Mouse (Mus musculus) duodenum, adult 2 months (tissue): Measurements from ENCODE around the gene Vmn2r69. TPM values are rescaled to one million over a fixed set of nuclear protein-coding genes. Genes with fewer than 3 reads are reported as not detected.

ENCODE experiments used
- polyA plus RNA-seq: library from polyadenylated mRNA; depleted of rRNA; stranded (reverse); fragments of >200 nt; gene quantifications from 2 replicates; pipeline ENCODE4 v1.2.3, GENCODE M21; 2012; ENCODE audit warnings: low replicate concordance; rRNA removed

Gene Vmn2r69
- polyA plus RNA-seq, result not detected in 2 replicates

DNA sequence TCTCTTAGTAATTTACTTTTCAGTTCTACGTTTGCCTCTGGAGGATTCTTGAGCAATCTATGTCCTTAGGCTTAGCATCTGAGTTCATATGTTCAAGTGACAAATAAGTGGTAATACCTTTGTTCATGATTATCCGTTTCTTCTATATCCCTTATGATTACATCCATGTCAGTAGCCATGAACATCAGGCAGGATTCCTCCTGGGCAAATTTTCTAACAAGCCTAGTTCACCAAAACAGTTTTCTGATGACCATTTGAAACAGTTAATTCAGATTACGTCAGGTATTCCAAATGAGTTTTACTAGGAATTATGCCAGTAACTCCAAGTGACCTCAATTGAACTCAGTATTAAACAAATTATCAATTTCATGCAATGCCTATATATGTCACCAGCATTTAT is at the start of gene Vmn2r69:
Gene Vmn2r69 (minus strand): TSS at position 101 of the 400 bp plus-strand sequence.

Other genes with a start within 250 kb of the Vmn2r69 start
- gene Vmn2r68, start 178.1 kb downstream of the Vmn2r69 start, polyA plus RNA-seq, result not detected in 2 replicates
- gene Vmn2r71, start 147.2 kb upstream of the Vmn2r69 start, polyA plus RNA-seq, result not detected in 2 replicates
- gene Vmn2r70, start 153.3 kb upstream of the Vmn2r69 start, polyA plus RNA-seq, result not detected in 2 replicates